Mouse (Mus musculus) kidney, postnatal 10 days (tissue): Measurements from ENCODE around the gene Hist1h2bc.

Source experiments
- DNase-seq: peaks from one replicate; pipeline ENCODE4 v3.0.0; 2021; ENCODE audit warnings: mixed read lengths

Hist1h2bc gene

GRCm38 (mm10) chr13:23700786-23701520 is 17.0 kb downstream of the Hist1h2bc start:
- DNase-seq: peak; percentile 81

- DNase-seq: peak; percentile 1
Observed at GRCm38 (mm10) chr13:23702220-23702619, 18.2 kb downstream of the Hist1h2bc start.

DNA sequence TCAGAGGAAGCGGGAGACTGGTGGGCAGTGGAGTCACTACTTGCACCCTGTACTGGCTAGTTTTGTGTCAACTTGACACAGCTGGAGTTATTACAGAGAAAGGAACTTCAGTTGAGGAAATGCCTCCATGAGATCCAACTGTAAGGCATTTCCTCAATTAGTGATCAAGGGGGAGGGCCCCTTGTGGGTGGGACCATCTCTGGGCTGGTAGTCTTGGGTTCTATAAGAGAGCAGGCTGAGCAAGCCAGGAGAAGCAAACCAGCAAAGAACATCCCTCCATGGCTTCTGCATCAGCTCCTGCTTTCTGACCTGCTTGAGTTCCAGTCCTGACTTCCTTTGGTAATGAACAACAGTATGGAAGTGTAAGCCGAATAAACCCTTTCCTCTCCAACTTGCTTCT is 18.8 kb downstream of the Hist1h2bc start:
- DNase-seq: peak; percentile 3

DNA sequence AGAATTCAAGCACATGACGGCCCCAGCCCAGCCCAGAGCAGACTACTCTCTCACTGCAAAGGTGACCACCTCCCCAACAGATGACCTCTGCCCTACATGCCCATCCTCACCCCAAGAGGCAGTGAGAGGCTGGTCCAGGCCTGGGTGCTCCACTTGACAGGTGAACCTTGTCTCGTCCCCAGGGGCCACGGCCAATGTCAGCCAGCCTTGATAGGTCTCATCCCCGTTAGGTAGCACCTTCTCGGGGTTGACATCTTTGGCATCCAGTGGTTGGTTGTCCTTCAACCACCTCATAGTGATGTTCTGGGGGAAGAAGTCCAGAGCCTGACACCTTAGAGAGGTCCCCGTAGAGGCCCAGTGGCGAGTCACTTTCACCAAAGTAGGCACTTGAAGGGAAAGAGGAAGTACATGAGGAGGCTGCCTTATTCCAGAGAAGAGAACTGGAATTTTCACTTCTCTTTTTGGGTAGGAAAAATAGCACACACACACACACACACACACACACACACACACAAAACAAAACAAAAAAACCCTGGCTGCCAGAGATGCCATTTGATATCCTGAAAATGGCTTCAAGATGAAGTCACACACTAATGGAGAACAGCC is 21.9 kb downstream of the Hist1h2bc start:
- DNase-seq: no peak

- no peak for DNase-seq
Observed at GRCm38 (mm10) chr13:23706771-23707170, 22.8 kb downstream of the Hist1h2bc start.

DNA sequence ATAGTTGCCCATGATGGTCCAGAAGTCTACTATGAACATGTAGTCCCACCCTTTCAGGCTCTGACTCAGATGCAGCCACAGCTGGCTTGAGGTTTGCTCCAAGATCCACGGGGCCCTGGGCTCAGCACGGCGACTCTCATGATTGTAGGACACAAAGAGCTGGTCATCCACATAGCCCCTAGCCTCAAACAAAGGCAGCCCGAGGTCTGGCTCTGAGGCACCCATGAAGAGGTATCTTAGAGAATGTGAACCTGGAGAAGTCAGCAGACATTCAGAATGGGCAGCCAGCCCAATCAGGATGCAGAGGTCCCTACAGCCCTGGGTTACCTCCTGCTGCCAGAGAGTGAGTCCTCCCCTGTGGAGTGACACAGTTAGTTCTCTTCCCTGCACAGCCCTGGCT is 24.0 kb downstream of the Hist1h2bc start:
- DNase-seq: no peak

- DNase-seq: peak; percentile 24
Observed at GRCm38 (mm10) chr13:23708654-23709053, 24.7 kb downstream of the Hist1h2bc start.

- no peak for DNase-seq
Observed at GRCm38 (mm10) chr13:23709714-23710373, 25.8 kb downstream of the Hist1h2bc start.

DNA sequence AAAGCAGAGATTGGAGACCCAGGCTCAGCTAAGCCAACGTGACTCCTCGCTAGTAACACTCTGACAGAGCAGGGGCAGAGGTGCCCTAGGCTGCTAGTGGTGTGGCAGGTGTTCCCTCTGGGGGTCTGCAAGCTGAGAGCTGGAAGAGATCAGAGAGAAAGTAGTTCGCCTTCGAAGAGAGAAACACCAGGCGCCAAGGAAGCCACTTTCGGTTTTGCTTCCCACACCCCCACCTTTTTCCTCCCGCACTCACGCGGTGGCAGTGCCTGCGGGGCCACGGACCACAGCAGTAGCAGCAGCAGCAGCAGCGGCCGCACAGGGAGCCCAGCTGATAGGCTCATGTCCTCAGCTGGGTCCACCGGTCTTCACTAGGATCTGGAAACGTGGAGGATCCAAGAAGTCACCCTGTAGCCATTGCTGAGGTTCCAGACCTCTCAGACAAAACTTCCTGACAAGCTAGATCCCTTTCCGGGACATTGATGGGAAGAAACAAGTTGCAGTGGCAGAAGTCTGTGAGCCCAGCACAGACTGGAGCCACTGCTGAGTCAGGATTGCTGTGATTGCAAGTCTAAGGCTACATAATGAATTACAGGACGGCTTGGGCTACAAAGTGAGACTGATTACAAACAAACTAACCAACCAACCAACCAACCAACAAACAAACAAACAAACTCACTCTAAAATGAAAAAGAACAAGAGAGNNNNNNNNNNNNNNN is 26.5 kb downstream of the Hist1h2bc start, which contains the start of gene Hfe:
Gene Hfe (minus strand): TSS at position 481 of the 716 bp plus-strand sequence.
- peak; percentile 71 for DNase-seq

DNA sequence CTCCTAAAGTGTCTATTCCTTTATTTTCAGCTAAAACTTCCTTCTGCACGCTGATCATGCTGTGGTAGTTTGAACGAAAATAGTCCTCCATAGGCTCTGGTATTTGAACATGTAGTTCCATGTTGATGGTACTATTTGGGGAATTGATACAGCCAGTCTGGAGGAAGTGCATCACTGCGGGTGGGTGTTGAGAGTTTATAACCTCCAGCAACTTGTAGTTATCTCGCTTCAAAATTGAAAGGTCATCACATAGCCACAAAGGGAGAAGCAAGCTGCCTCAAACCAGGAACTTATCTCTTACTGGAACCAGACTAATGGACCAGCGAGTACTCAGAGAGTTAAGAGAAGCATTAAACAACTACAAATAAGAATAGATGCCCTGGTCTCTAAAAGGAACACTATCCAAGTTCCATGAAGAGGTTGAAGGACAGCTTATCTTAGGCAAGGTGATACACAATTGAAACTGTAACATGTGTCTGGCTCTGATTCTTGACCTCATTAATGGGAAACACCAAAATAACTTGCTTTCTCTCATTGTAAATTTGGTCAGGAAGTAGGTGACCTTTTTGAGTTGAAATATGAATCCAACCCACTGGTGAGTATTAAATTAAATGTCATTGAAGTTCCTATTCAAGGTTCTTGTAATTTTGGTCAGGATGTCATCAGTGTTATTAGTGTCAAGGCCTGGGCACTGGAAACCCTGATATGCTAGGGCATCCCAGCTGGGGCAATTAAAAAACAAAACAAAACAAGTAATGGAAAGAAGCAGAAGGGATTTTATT is 32.5 kb downstream of the Hist1h2bc start:
- peak; percentile 1 for DNase-seq

DNA sequence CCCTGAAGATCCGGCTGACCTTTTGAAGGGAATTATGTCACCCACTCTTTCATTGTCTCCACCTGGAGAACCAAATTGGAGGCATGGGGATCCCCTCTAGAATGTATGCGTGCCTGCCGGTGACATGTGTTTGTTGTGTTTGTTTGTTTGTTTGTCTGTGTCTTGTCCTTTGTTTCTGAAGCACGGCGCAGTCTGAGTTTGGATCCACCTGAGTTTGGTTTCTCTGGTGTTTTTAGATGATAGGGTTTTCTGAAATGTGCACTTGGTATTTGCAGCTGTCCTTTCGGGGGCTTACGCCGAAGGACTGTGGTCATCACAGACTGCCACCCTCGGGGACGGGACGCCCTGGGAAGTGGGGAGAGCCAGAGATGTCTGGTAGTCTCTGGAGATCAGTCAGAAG is 33.2 kb downstream of the Hist1h2bc start:
- peak; percentile 2 for DNase-seq

DNA sequence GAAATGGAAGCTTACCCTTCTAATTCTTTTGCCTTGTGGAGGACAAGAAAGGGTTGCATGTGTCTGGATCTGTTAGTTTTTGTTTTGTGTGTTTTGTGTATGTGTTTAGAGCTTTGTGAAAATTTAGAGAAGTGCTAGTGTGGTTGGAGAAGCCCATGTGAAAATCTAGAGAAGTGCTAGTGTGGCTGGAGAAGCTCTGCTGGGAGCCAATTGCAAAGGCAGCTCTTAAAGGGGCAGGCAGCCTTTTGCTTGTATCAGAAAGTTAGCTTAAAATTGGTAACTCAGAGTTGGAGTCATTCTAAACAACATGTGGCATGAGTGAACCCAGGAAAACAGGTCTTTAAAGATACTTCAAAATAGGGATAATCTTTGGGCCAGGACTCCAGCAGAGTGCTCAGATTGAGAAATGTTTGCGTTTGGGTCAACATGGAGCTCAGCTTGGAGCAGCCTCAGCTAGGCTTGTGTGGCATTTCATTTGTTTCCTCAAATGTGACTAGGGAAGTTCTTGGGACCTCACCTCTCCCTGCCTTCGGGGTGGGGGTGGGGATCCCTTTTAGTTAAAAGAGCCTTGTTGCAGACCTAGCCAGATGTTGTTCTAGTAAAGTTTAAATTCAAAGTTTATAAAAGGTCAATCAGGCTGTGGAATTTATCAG is 33.7 kb downstream of the Hist1h2bc start:
- peak; percentile 4 for DNase-seq

DNA sequence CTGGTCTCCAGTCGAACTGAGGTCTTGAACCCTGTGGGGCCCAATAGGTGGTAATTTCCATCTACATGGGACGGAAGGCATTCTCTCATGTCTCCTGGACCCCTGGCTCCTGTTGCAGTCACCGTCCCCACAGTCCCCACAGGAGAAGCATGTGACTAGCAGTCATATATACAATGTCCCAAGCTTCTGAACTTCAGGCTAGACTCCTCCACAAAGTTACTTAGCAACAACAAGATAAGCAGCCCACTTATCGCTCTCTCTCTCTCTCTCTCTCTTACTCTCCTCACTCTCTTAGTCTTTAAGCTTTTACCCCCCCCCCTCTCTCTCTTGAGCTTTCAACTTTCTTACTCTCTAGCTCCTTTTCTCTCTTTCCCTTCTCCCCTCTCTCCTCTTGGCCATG is 40.2 kb downstream of the Hist1h2bc start:
- peak; percentile 2 for DNase-seq

GRCm38 (mm10) chr13:23725213-23725612 is 41.2 kb downstream of the Hist1h2bc start:
- peak; percentile 0 for DNase-seq

DNA sequence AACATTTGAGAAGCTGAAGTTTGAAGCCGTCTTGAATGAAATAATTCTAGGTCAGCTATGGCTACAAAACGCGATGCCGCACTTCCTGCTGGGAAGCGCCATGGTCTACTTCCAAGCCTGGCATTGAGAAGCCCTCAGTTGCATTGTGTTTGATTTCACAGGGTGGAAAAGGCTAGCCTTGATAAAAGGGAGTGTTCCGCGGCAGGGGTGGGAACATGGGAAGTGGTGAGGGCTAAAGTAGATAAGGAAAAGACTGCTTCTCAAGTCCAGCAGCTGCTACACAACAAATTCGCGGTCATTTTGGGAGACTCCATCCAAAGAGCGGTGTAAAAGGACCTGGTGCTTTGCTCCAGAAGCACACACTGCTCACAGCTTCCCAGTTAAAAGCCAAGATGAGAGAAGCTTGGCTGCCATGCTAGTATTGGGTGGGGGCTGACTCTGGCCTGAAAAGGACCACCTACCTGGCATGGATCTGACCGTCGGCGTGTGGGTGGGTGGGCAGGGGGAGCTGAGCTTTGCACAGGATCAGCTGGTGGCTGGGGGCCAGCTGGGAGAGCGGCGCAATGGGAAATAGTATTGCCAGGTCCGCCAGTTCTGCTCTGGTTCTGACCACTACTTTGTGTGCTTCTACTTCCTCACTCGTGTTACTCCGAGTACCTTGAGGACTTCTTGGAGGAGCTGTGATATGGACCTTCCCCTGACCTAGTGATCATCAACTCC is 44.6 kb downstream of the Hist1h2bc start:
- peak; percentile 3 for DNase-seq

GRCm38 (mm10) chr13:23729192-23729525 is 45.2 kb downstream of the Hist1h2bc start:
- peak; percentile 2 for DNase-seq

GRCm38 (mm10) chr13:23729706-23730105 is 45.7 kb downstream of the Hist1h2bc start:
- DNase-seq: no peak

GRCm38 (mm10) chr13:23730479-23730878 is 46.5 kb downstream of the Hist1h2bc start:
- DNase-seq: peak; percentile 59

DNA sequence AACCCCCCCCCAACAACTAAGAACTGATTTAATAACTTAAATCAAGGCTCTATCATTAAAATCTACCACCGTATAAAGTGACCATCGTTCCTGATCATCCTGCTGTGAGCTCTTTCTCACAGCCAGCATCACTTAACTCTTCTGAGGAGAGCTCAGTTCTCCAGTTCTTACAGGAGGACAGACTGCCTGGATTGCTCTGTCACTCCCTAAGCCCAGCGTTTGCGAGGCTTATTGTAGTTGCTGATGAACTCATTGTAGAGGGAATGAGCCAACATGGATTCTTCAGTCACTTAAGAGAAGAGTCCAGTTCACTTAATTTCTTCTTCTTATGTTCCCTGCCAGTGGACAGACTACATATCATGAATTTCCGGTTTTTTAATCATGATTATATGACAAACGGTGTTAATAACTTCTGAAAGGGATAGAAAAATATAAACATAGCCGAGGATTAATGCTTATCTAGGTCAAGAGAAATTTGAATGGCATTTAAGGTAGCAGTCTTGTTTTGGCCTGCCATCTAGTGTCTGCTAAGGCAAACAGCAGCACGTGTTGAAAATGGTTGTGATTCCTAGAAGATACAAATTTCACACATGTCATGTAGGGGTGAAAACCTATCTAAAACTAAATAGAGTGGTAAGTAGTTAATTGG is 48.3 kb downstream of the Hist1h2bc start:
- peak; percentile 43 for DNase-seq

DNA sequence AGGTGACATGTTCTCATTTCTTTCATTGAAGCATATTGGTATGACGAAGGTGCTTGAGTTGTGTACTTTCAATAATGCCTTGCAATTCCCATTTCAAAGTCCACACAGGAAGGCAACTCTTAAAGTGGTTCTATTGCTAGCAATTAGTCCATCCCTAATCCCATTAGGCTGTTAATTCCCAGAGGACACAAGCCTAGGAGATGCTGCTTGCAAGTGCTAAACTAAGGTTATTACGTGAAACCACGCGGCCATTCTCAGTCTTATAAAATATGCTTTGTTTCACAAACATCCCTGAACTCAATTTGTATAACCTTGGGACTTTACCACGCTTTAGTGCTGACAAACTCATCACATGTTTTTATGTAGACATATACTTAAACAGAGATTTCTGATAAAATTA is 53.1 kb downstream of the Hist1h2bc start:
- DNase-seq: no peak

GRCm38 (mm10) chr13:23738041-23738440 is 54.0 kb downstream of the Hist1h2bc start:
- peak; percentile 44 for DNase-seq
